Mouse (Mus musculus) forebrain, postnatal 0 days (tissue): ENCODE data around the gene Hist1h2bb. TPM values are rescaled to one million over a fixed set of nuclear protein-coding genes. Genes with fewer than 3 reads are reported as not detected.
A peak's percentile ranks its signal among the peaks of the same experiment; 100 is the strongest.
"Not testable (repeated sequence)": the region's sequence is repeated elsewhere in the genome, so short reads cannot be mapped to it uniquely, and the experiment has no call there.

Experiments used
- ATAC-seq: fragments of 200-750 bp; cut with Nextera tagmentation; 2 replicates; pipeline ENCODE4 v1.8.0; 2017; ENCODE audit warnings: mild to moderate bottlenecking, moderate library complexity
- DNase-seq: peaks from one replicate; pipeline ENCODE4 v3.0.0-alpha.2; 2015
- H3K27ac ChIP-seq: fragments of 300-500 bp; sonication (generic); 2 replicates; pipeline ENCODE4 v1.5.1; 2014; ENCODE audit warnings: low read depth, mild to moderate bottlenecking, antibody characterized with exemption, low read length, moderate library complexity, mixed read lengths
- H3K27me3 ChIP-seq: fragments of 300-500 bp; sonication (generic); 2 replicates; pipeline ENCODE4 v1.6.1; 2014; ENCODE audit warnings: mild to moderate bottlenecking, low read length, mixed read lengths; ENCODE audit not compliant: insufficient read depth
- H3K36me3 ChIP-seq: fragments of 300-500 bp; sonication (generic); 2 replicates; pipeline ENCODE4 v1.6.1; 2014; ENCODE audit warnings: mild to moderate bottlenecking, moderate library complexity; ENCODE audit not compliant: insufficient read depth
- H3K4me1 ChIP-seq: fragments of 300-500 bp; sonication (generic); 2 replicates; pipeline ENCODE4 v1.6.1; 2014; ENCODE audit warnings: antibody characterized with exemption; ENCODE audit not compliant: insufficient read depth
- H3K4me2 ChIP-seq: fragments of 300-500 bp; sonication (generic); 2 replicates; pipeline ENCODE4 v1.6.1; 2014; ENCODE audit warnings: low read depth, mild to moderate bottlenecking, moderate library complexity
- H3K4me3 ChIP-seq: fragments of 300-500 bp; sonication (generic); 2 replicates; pipeline ENCODE4 v1.5.1; 2014; ENCODE audit warnings: low read depth, low read length, mixed read lengths
- H3K9ac ChIP-seq: fragments of 300-500 bp; sonication (generic); 2 replicates; pipeline ENCODE4 v1.6.1; 2014; ENCODE audit warnings: mild to moderate bottlenecking
- H3K9me3 ChIP-seq: fragments of 300-500 bp; sonication (generic); 2 replicates; pipeline ENCODE4 v1.6.1; 2016; ENCODE audit warnings: low read length
- CTCF ChIP-seq: sonication (generic); IDR thresholded peaks from 2 replicates; pipeline ENCODE4 v1.5.1; 2016; ENCODE audit warnings: antibody characterized with exemption, control low read depth, low read depth
- WGBS: fragments of 180-500 bp; shearing (Covaris S2); extraction: QIAGEN DNeasy Blood & Tissue Kit; methylation state at CpG from one replicate; pipeline ENCODE4 v1.1.7; 2014; 5-methylcytosine and 5-hydroxymethylcytosine counted together
- polyA plus RNA-seq: library from polyadenylated mRNA; unstranded; fragments of >200 nt; fragmentation: Nextera tagmentation; extraction: Ambion mirVana; gene quantifications from 2 replicates; pipeline ENCODE4 v1.2.1, GENCODE M21; 2015
- total RNA-seq: library from RNA; depleted of rRNA; stranded (reverse); fragments of >200 nt; gene quantifications from 2 replicates; pipeline ENCODE4 v1.2.3, GENCODE M21; 2014

The Hist1h2bb gene
- total and polyA plus RNA-seq, 2 experiments from 2014 or later, result 647 TPM; not detected in 1

DNA sequence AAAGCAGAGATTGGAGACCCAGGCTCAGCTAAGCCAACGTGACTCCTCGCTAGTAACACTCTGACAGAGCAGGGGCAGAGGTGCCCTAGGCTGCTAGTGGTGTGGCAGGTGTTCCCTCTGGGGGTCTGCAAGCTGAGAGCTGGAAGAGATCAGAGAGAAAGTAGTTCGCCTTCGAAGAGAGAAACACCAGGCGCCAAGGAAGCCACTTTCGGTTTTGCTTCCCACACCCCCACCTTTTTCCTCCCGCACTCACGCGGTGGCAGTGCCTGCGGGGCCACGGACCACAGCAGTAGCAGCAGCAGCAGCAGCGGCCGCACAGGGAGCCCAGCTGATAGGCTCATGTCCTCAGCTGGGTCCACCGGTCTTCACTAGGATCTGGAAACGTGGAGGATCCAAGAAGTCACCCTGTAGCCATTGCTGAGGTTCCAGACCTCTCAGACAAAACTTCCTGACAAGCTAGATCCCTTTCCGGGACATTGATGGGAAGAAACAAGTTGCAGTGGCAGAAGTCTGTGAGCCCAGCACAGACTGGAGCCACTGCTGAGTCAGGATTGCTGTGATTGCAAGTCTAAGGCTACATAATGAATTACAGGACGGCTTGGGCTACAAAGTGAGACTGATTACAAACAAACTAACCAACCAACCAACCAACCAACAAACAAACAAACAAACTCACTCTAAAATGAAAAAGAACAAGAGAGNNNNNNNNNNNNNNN, 36.0 kb upstream of the Hist1h2bb start, which contains the start of gene Hfe:
TSS of gene Hfe (minus strand) at position 481 of the 716 bp plus-strand sequence.
- WGBS, result 4% methylated on average over 17 of the region's 17 CpGs
- peak within 1 kb of the TSS; percentile 52 for H3K4me2 ChIP-seq
- ATAC-seq, result peak; percentile 60
- no peak for TF ChIP-seq CTCF
- no peak within 1 kb of the TSS for H3K27ac ChIP-seq
- H3K4me3 ChIP-seq, result peak within 1 kb of the TSS; percentile 32
- no peaks in the 10 kb centered on the region for H3K9me3 ChIP-seq
- peak within 1 kb of the TSS; percentile 32 for H3K9ac ChIP-seq
- DNase-seq, result peak; percentile 18
- no peaks in the 10 kb centered on the region for H3K36me3 ChIP-seq
- H3K27me3 ChIP-seq, result no peaks in the 10 kb centered on the region; the same call in 1 of the 2 replicates
- H3K4me1 ChIP-seq, result no peaks in the 10 kb centered on the region

DNA sequence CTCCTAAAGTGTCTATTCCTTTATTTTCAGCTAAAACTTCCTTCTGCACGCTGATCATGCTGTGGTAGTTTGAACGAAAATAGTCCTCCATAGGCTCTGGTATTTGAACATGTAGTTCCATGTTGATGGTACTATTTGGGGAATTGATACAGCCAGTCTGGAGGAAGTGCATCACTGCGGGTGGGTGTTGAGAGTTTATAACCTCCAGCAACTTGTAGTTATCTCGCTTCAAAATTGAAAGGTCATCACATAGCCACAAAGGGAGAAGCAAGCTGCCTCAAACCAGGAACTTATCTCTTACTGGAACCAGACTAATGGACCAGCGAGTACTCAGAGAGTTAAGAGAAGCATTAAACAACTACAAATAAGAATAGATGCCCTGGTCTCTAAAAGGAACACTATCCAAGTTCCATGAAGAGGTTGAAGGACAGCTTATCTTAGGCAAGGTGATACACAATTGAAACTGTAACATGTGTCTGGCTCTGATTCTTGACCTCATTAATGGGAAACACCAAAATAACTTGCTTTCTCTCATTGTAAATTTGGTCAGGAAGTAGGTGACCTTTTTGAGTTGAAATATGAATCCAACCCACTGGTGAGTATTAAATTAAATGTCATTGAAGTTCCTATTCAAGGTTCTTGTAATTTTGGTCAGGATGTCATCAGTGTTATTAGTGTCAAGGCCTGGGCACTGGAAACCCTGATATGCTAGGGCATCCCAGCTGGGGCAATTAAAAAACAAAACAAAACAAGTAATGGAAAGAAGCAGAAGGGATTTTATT, 30.1 kb upstream of the Hist1h2bb start:
- H3K27ac ChIP-seq, result no peak overlapping the region
- WGBS, result 89% methylated on average over 5 of the region's 5 CpGs

DNA sequence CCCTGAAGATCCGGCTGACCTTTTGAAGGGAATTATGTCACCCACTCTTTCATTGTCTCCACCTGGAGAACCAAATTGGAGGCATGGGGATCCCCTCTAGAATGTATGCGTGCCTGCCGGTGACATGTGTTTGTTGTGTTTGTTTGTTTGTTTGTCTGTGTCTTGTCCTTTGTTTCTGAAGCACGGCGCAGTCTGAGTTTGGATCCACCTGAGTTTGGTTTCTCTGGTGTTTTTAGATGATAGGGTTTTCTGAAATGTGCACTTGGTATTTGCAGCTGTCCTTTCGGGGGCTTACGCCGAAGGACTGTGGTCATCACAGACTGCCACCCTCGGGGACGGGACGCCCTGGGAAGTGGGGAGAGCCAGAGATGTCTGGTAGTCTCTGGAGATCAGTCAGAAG, 29.4 kb upstream of the Hist1h2bb start:
- no peaks in the 10 kb centered on the region for H3K4me1 ChIP-seq
- H3K27ac ChIP-seq, result no peak overlapping the region
- H3K27me3 ChIP-seq, result no peaks in the 10 kb centered on the region
- no peak for TF ChIP-seq CTCF
- H3K36me3 ChIP-seq, result no peaks in the 10 kb centered on the region
- ATAC-seq (no peak), DNase-seq (no peak)
- no peaks in the 10 kb centered on the region for H3K9me3 ChIP-seq
- WGBS, result 60% methylated on average over 11 of the region's 11 CpGs
- no peak overlapping the region for H3K4me2 ChIP-seq
- no peak overlapping the region for H3K4me3 ChIP-seq
- no peak overlapping the region for H3K9ac ChIP-seq

More for the DNA sequence above, 30.1 kb upstream of the Hist1h2bb start:
- no peaks in the 10 kb centered on the region for H3K4me1 ChIP-seq
- no peaks in the 10 kb centered on the region for H3K36me3 ChIP-seq
- no peak overlapping the region for H3K9ac ChIP-seq
- no peaks in the 10 kb centered on the region for H3K9me3 ChIP-seq
- DNase-seq, result no peak
- no peaks in the 10 kb centered on the region for H3K27me3 ChIP-seq
- no peak overlapping the region for H3K4me2 ChIP-seq
- no peak overlapping the region for H3K4me3 ChIP-seq
- ATAC-seq, result no peak
- no peak for TF ChIP-seq CTCF

DNA sequence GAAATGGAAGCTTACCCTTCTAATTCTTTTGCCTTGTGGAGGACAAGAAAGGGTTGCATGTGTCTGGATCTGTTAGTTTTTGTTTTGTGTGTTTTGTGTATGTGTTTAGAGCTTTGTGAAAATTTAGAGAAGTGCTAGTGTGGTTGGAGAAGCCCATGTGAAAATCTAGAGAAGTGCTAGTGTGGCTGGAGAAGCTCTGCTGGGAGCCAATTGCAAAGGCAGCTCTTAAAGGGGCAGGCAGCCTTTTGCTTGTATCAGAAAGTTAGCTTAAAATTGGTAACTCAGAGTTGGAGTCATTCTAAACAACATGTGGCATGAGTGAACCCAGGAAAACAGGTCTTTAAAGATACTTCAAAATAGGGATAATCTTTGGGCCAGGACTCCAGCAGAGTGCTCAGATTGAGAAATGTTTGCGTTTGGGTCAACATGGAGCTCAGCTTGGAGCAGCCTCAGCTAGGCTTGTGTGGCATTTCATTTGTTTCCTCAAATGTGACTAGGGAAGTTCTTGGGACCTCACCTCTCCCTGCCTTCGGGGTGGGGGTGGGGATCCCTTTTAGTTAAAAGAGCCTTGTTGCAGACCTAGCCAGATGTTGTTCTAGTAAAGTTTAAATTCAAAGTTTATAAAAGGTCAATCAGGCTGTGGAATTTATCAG, 28.8 kb upstream of the Hist1h2bb start:
- not testable (repeated sequence) for H3K4me3 ChIP-seq, DNase-seq, H3K9me3 ChIP-seq, H3K36me3 ChIP-seq, H3K4me2 ChIP-seq, H3K9ac ChIP-seq, H3K27me3 ChIP-seq, H3K27ac ChIP-seq, H3K4me1 ChIP-seq, ATAC-seq
- 15% methylated on average over 2 of the region's 2 CpGs for WGBS

DNA sequence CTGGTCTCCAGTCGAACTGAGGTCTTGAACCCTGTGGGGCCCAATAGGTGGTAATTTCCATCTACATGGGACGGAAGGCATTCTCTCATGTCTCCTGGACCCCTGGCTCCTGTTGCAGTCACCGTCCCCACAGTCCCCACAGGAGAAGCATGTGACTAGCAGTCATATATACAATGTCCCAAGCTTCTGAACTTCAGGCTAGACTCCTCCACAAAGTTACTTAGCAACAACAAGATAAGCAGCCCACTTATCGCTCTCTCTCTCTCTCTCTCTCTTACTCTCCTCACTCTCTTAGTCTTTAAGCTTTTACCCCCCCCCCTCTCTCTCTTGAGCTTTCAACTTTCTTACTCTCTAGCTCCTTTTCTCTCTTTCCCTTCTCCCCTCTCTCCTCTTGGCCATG, 22.3 kb upstream of the Hist1h2bb start:
- Histone ChIP-seq H3K4me1 (no peaks in the 10 kb centered on the region), H3K36me3 (no peaks in the 10 kb centered on the region), H3K27ac (no peak overlapping the region), H3K27me3 (no peaks in the 10 kb centered on the region), H3K9me3 (no peaks in the 10 kb centered on the region), H3K4me2 (no peak overlapping the region), H3K4me3 (no peak overlapping the region), H3K9ac (no peak overlapping the region)
- 92% methylated on average over 4 of the region's 4 CpGs for WGBS
- DNase-seq (no peak), ATAC-seq (no peak)
- no peak for TF ChIP-seq CTCF

DNA sequence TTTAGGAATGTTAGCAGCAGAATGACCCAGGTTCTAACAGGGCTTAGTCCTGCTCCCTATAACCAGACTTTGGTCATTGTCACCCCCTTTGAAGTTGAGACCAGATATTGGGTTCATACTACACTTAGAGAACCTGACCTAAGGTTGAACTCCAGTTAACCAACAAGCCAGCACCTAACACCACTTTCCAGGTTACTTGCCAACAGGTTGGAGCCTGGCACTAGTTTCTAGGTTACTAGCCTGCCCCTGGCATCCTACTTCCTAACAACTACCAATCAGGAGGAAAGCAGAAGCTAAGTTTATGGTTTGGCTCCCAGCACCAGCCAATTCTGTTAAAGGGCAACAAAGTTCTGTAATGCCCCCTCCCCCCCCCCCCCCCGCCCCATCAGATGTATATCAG, 21.3 kb upstream of the Hist1h2bb start:
- DNase-seq, result no peak
- Histone ChIP-seq H3K27me3 (no peaks in the 10 kb centered on the region), H3K36me3 (no peaks in the 10 kb centered on the region), H3K27ac (no peak overlapping the region), H3K4me2 (no peak overlapping the region), H3K4me1 (no peaks in the 10 kb centered on the region), H3K9me3 (no peaks in the 10 kb centered on the region), H3K4me3 (no peak overlapping the region), H3K9ac (no peak overlapping the region)
- no peak for TF ChIP-seq CTCF
- 50% methylated on average over 1 of the region's 1 CpGs for WGBS
- no peak for ATAC-seq
